Mouse (Mus musculus) ES-Bruce4 (cell line): Measurements from ENCODE around the gene Klrb1b. TPM values are rescaled to one million over a fixed set of nuclear protein-coding genes. Genes with fewer than 3 reads are reported as not detected.
"Not testable (repeated sequence)": the region's sequence is repeated elsewhere in the genome, so short reads cannot be mapped to it uniquely, and the experiment has no call there.

Source experiments
- H3K27ac ChIP-seq: 2 replicates; pipeline ENCODE4 v1.5.1; 2012; ENCODE audit warnings: low read length, inconsistent platforms; ENCODE audit not compliant: insufficient read depth
- H3K27me3 ChIP-seq: 2 replicates; pipeline ENCODE4 v1.6.1; 2012; ENCODE audit warnings: mild to moderate bottlenecking, low read length, inconsistent platforms; ENCODE audit not compliant: control insufficient read depth, poor library complexity, insufficient read depth, severe bottlenecking
- H3K36me3 ChIP-seq: 2 replicates; pipeline ENCODE4 v1.6.1; 2012; ENCODE audit warnings: inconsistent platforms, mild to moderate bottlenecking, low read length, moderate library complexity; ENCODE audit not compliant: control insufficient read depth, poor library complexity, insufficient read depth, severe bottlenecking
- H3K4me1 ChIP-seq: one replicate; pipeline ENCODE4 v1.8.1; 2011; ENCODE audit warnings: low read length; ENCODE audit not compliant: control insufficient read depth, insufficient read depth
- H3K4me3 ChIP-seq: 2 replicates; pipeline ENCODE4 v1.5.1; 2011; ENCODE audit warnings: low read depth, mild to moderate bottlenecking, low read length
- H3K9ac ChIP-seq: 2 replicates; pipeline ENCODE4 v1.6.1; 2012; ENCODE audit warnings: low read depth, mild to moderate bottlenecking, inconsistent platforms; ENCODE audit not compliant: poor library complexity, severe bottlenecking
- H3K9me3 ChIP-seq: replicated peaks from 2 replicates; pipeline ENCODE4 v1.6.1; 2012; ENCODE audit warnings: mild to moderate bottlenecking, low read length, inconsistent platforms; ENCODE audit not compliant: control insufficient read depth, poor library complexity, insufficient read depth, severe bottlenecking
- CTCF ChIP-seq: IDR thresholded peaks from one replicate; pipeline ENCODE4 v1.8.1; 2011; ENCODE audit warnings: low read depth, low read length
- EP300 ChIP-seq: IDR thresholded peaks from 2 replicates; pipeline ENCODE4 v1.6.1; 2011; ENCODE audit warnings: low read depth, low read length; ENCODE audit not compliant: insufficient read depth
- POLR2A ChIP-seq: IDR thresholded peaks from one replicate; pipeline ENCODE4 v1.8.1; 2011; ENCODE audit warnings: low read length; ENCODE audit not compliant: insufficient read depth
- polyA plus RNA-seq: library from polyadenylated mRNA; stranded (reverse); fragments of >200 nt; gene quantifications from 2 replicates; pipeline ENCODE4 v1.2.4, GENCODE M21; 2011; ENCODE audit warnings: low read depth; ENCODE audit not compliant: missing spikeins, insufficient read depth, insufficient read length

The Klrb1b gene
- polyA plus RNA-seq, 1 experiment: not detected

- not testable (repeated sequence) for H3K27me3 ChIP-seq, H3K9me3 ChIP-seq, H3K4me1 ChIP-seq, H3K36me3 ChIP-seq
- Histone ChIP-seq H3K27ac (peak overlapping the region; percentile 45; the same call in 1 of the 2 replicates), H3K9ac (peak overlapping the region; percentile 69), H3K4me3 (peak overlapping the region; percentile 93)
- TF ChIP-seq EP300: 0 out of 2 replicates have a peak, but pooled peaks have one; percentile 61
- TF ChIP-seq CTCF: peak; percentile 41
These were observed 26.8 kb downstream of the Klrb1b start for GRCm38 (mm10) chr6:128799144-128799895.

GRCm38 (mm10) chr6:128798772-128799143 is 27.4 kb downstream of the Klrb1b start:
- H3K27me3 ChIP-seq, H3K36me3 ChIP-seq, H3K4me1 ChIP-seq, H3K9me3 ChIP-seq: not testable (repeated sequence)
- peak overlapping the region; percentile 69 for H3K9ac ChIP-seq
- peak overlapping the region; percentile 93 for H3K4me3 ChIP-seq
- peak overlapping the region; percentile 45; the same call in 1 of the 2 replicates for H3K27ac ChIP-seq

DNA sequence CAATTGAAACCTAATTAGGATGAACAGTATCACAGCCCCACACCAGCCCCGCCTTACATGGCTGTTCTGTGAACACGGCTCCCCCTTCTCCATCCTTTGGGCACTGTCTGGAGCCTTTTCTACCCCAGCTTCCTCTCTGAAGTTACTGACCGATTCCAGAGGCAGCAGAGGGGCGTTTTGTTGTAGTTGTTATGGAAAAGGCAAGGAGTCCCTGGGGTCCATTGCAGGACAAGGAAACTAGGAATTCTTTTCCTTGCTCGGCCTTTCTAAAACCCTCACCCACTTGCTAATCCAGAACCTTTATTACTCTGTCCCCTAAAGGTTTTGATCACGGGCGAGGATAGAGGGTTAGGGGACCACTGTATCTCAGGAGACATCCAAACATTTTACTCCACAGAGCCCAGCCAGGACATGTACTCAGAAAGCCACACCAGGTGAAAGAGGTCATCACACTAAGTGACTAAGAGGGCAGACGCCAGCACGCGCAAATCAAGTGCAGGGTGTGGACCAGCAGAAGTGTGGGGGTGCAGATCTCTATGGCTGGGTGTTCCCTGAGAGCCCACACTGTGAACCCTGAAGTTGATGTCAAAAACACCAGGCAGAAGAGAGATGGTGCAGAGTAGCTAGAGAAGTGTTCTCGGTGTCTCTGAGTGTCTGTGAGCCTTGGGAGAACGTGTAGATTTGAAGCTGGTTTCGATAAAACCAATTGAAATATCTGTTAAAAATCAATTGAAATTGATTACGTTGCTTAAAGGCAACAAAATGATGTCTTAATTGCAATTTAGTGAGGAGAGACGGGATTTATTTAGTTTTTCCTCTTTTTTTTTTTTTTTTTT is 28.0 kb downstream of the Klrb1b start:
- Histone ChIP-seq H3K9me3 (no peaks in the 10 kb centered on the region), H3K9ac (peak overlapping the region; percentile 22), H3K27ac (no peak overlapping the region; the same call in 1 of the 2 replicates), H3K36me3 (no peaks in the 10 kb centered on the region), H3K27me3 (no peaks in the 10 kb centered on the region), H3K4me1 (no peaks in the 10 kb centered on the region), H3K4me3 (peak overlapping the region; percentile 48)
- TF ChIP-seq POLR2A: no peak
- TF ChIP-seq CTCF: no peak
- no peak for TF ChIP-seq EP300

DNA sequence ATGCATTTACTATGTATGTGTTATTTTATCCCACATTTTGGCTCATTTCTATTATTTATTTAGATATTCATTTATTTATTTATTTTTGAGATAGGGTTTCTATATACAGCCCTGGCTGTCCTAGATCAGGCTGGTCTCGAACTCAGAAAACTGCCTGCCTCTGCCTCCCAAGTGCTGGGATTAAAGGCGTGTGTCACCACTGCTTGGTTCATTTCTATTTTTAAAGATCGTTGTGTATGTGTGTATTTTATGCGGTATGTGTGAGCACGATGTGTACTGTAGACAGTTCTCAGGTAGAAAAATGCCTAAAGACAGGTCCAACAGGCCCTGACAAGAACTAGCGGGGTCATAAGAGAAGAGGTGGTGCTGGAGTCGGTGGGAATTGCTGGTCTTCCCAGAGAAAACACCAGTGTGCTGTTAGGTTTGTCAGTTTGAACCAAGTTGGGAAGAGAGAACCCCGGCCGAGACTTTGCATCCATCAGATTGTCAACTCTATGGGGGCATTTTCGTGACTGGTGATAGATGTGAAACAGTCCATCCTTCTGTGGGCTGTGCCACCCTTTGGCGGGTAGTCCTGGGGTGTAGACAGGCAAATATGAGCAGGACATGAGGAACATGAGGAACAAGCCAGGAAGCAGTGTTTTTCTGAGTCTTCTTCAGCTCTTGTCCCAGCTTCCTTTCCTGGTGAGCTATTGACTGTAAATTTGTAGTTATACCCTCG is 28.8 kb downstream of the Klrb1b start:
- Histone ChIP-seq H3K4me1 (no peaks in the 10 kb centered on the region), H3K36me3 (no peaks in the 10 kb centered on the region), H3K27me3 (no peaks in the 10 kb centered on the region), H3K9ac (no peak overlapping the region; the same call in 1 of the 2 replicates), H3K4me3 (peak overlapping the region; percentile 18; the same call in 1 of the 2 replicates), H3K27ac (no peak overlapping the region), H3K9me3 (no peaks in the 10 kb centered on the region)
- no peak for TF ChIP-seq POLR2A

DNA sequence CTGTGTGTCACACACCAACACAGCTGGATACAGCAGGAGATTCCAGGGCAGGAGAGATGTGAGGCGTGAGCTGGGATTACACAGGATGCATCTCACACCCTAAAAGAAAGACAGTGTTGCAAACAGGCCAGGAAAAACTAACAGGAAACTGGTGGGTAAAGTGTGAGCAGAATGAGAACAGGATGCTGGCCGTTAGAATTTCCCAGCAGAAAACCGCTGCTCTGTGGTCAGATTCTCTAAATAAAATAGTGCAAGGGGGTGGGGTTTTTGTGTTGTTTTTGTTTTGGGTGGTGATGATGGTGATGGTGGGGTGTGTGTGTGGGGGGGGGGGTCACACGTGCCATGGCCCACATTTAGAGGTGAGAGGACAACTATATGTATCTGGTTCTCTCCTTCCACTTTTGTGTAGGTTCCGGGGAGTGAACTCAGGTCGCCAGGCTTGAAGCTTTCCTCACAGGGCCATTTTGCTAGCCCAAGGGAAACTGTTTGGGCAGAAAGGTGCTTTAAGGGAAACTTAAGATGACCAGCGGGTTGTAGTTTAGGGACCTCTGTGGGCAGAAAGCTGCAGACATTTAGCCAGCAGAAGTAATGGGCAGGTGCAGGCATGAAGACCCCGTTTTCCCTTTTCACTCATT is 29.7 kb downstream of the Klrb1b start:
- Histone ChIP-seq H3K27me3 (no peaks in the 10 kb centered on the region), H3K4me3 (no peak overlapping the region), H3K9ac (no peak overlapping the region), H3K36me3 (no peaks in the 10 kb centered on the region), H3K9me3 (no peaks in the 10 kb centered on the region), H3K4me1 (no peaks in the 10 kb centered on the region), H3K27ac (no peak overlapping the region)
- no peak for TF ChIP-seq EP300

- Histone ChIP-seq H3K9ac (no peak overlapping the region), H3K4me1 (no peaks in the 10 kb centered on the region), H3K27ac (no peak overlapping the region), H3K9me3 (no peaks in the 10 kb centered on the region), H3K4me3 (no peak overlapping the region), H3K27me3 (no peaks in the 10 kb centered on the region), H3K36me3 (no peaks in the 10 kb centered on the region)
- TF ChIP-seq EP300 (no peak), POLR2A (no peak), CTCF (no peak)
These were observed 32.4 kb downstream of the Klrb1b start for GRCm38 (mm10) chr6:128793734-128794133.

DNA sequence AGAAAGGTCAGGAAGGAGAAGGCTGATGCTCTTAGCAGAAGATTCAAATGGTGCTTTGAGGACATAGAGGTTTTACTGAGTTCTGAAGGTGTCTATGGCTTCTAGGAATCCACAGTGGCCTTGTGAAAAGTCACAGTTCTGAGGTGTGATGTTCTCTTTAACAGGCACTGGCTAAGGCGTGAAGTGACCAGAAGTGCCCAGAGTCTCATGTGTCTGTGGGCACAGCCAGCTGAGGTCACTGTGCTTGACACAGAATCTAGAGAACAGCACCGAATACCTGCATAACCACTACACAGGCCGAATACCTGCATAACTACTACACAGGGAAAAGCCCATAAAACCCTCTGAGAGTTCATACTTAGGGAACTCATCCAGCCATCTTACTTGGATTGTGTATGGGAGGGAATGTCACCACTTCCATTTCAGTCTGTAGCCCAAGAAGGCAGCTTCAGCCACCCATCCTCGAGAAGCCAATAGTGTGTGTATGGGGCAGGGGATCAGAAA is 35.6 kb downstream of the Klrb1b start:
- not testable (repeated sequence) for H3K27ac ChIP-seq, H3K36me3 ChIP-seq, H3K9me3 ChIP-seq

More for the DNA sequence above, 35.6 kb downstream of the Klrb1b start:
- H3K4me3 ChIP-seq, H3K9ac ChIP-seq, H3K27me3 ChIP-seq, H3K4me1 ChIP-seq: not testable (repeated sequence)
